Mouse (Mus musculus) G1E (cell line): ENCODE data around the gene Nod2.

ENCODE experiments used
- CTCF ChIP-seq: IDR thresholded peaks from 2 replicates; pipeline ENCODE4 v1.5.1; 2012; ENCODE audit warnings: low read depth, low read length, inconsistent platforms, mixed read lengths
- GATA1 ChIP-seq: IDR thresholded peaks from 2 replicates; pipeline ENCODE4 v1.6.1; 2012; ENCODE audit warnings: borderline replicate concordance, low read length, inconsistent platforms, mixed read lengths
- POLR2AphosphoS5 ChIP-seq: IDR thresholded peaks from 2 replicates; pipeline ENCODE4 v1.6.1; 2012; ENCODE audit warnings: low read depth, low read length, inconsistent platforms; ENCODE audit not compliant: insufficient replicate concordance

DNA sequence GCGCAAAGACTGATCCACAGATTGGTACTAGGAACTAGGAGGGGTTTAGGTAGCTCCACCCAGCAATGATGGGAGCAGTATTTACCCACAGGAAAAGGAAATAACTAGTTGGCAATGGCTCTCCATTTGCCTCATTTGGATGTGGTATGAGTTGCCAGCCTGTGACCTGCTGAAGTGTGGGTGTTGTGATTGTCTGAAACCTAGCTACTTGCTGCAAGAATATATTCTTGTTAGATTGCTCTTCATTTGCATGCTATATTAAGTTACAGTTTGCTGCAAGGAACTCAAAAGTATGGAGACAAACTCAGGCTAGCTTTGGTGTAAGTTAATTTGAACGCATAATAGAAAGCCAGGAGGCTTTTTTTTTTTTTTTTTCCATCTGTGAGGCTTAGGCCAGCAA, 33.5 kb downstream of the Nod2 start:
- TF ChIP-seq GATA1 (no peak), CTCF (no peak), POLR2AphosphoS5 (no peak)
